14 mouse cellular contexts compared by ENCODE assay signal in the genomic region with DNA sequence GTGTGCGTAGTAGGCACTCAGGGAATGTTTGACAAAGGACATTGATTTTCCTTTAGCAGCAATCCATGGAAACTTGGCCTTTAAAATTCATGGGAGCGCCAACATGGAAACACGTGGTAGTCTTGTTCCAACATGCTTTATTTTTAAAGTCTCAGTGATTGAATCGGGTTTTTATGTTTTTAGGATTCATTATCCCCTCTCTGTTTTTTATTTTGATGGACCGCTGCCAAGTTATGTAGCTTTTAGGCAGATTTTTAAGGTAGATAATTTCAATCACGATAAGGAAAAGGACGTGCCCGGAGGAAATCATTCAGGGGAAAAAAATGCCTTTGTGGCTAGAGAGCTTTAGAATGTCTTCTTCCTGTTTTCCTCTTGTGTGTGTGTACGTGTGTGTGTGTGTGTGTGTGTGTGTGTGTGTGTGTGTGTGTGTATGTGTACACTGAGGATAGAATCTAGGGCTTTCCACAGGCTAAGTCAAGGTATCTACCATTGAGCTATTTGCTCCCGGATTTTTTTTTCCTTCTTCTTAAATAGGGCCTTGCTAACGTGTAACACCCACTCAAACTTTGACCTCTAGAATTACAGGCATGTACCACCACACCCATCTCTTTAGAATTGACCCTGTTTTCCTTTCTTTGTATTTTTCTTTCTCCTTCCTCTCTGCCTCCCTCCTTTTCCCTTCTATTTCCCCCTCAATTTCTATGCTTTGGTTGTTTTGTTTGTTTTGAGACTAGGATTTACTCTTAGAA. TPM values are rescaled to one million over a fixed set of nuclear protein-coding genes. Genes with fewer than 3 reads are reported as not detected.
DNase-seq lines count a peak whose midpoint lies in the region; ATAC-seq lines count a peak whose summit lies in the region.
"Had no signal": no experiment of that assay in that cellular context is flagged by ENCODE, and none has a peak within 500 bp of the region (broad histone marks: within the 10 kb centered on the region; RNA-seq: fewer than 3 reads in every experiment).

No protein-coding gene starts in this region.

- ATAC-seq in activated CD4-positive, CD25-positive, alpha-beta regulatory T cell, adult 4 months = peak; percentile 22
- no peak for ATAC-seq in hindbrain, embryonic 12.5 days (ENCODE audit: low FRiP score)

- H3K4me1 ChIP-seq in hindbrain, embryonic 12.5 days = peaks cover 9% of the 10 kb centered on the region; the same call in 1 of the 2 replicates

- no peak overlapping the region for H3K9ac ChIP-seq in hindbrain, embryonic 12.5 days

- no peaks in the 10 kb centered on the region for H3K27me3 ChIP-seq in hindbrain, embryonic 12.5 days
- H3K27me3 ChIP-seq: CH12.LX had no signal

- H3K4me2 ChIP-seq in hindbrain, embryonic 12.5 days (replicated peaks) = no peak overlapping the region
- H3K4me2 ChIP-seq: liver, embryonic 11.5 days had no signal

- H3K27ac ChIP-seq in hindbrain, embryonic 12.5 days = no peak overlapping the region
- H3K27ac ChIP-seq: forebrain, embryonic 10.5 days had no signal

- DNase-seq in heart, adult 9 months (ENCODE audit: low spot score in 2 of 2) = peak; percentile 58 to 65
- no peak for DNase-seq in heart, postnatal 36 days
- DNase-seq in CD4-positive helper T cell, adult 2 months (ENCODE audit: low read depth, low spot score) = peak; percentile 57
- peak; percentile 19 to 38 for DNase-seq in kidney, postnatal 25 days
- no peak for DNase-seq in right cerebral cortex, postnatal 4 days
- DNase-seq in lung, postnatal 4 days = no peak
- DNase-seq: cerebellum, adult 11-12 months; layer of hippocampus, adult 9-11 months; lung, postnatal 36 days had no signal

- WGBS in hindbrain, embryonic 12.5 days = 82% methylated on average over 11 of the region's 11 CpGs

- no peaks in the 10 kb centered on the region for H3K36me3 ChIP-seq in hindbrain, embryonic 12.5 days
- H3K36me3 ChIP-seq: forebrain, embryonic 10.5 days had no signal

- intact Hi-C loops in heart, postnatal 36 days (cut with DNase I) = no loop called here

- H3K9me3 ChIP-seq in hindbrain, embryonic 12.5 days (replicated peaks) = no peaks in the 10 kb centered on the region
- H3K9me3 ChIP-seq: forebrain, embryonic 10.5 days had no signal

- no peak overlapping the region for H3K4me3 ChIP-seq in hindbrain, embryonic 12.5 days
- H3K4me3 ChIP-seq: forebrain, embryonic 10.5 days had no signal

RNA-seq across cellular contexts. Expression of a gene that starts 13.4 kb away (rescaled TPM):
- 10 to 100 TPM; 45.2 to 45.4 TPM for total RNA-seq in heart, postnatal 36 days (2021)
- polyA plus RNA-seq in activated CD4-positive, CD25-positive, alpha-beta regulatory T cell, adult 4 months (2017; shearing (Covaris generic)) = 10 to 100 TPM; 12.3 to 12.5 TPM
- 32.1 and 33.4 TPM in 2 replicates for polyA plus RNA-seq in hindbrain, embryonic 12.5 days (2016; fragmentation: Nextera tagmentation; extraction: Ambion mirVana)

RNA-seq across cellular contexts. Expression of a gene that starts 13.6 kb away (rescaled TPM):
- total RNA-seq in heart, postnatal 36 days (2021) = 10 to 100 TPM; 49.4 to 56.2 TPM
- 10 to 100 TPM; 20.1 to 27.1 TPM for polyA plus RNA-seq in activated CD4-positive, CD25-positive, alpha-beta regulatory T cell, adult 4 months (2017; shearing (Covaris generic))
- polyA plus RNA-seq in hindbrain, embryonic 12.5 days (2016; fragmentation: Nextera tagmentation; extraction: Ambion mirVana) = 30.0 and 34.8 TPM in 2 replicates

RNA-seq across cellular contexts. Expression of a gene that starts 41.8 kb away (rescaled TPM):
- 1 to 10 TPM; 6.9 to 7.2 TPM for total RNA-seq in heart, postnatal 36 days (2021)
- 10 to 100 TPM; 24.6 to 32.6 TPM for polyA plus RNA-seq in activated CD4-positive, CD25-positive, alpha-beta regulatory T cell, adult 4 months (2017; shearing (Covaris generic))
- 19.4 and 20.8 TPM in 2 replicates for polyA plus RNA-seq in hindbrain, embryonic 12.5 days (2016; fragmentation: Nextera tagmentation; extraction: Ambion mirVana)

Comparison
In these comparisons a context has a peak if more than half of its experiments do, and no peak if none do; other contexts are left out.
1. DNase-seq: peak in heart, adult 9 months (2 of 2), CD4-positive helper T cell, adult 2 months (single experiment) and kidney, postnatal 25 days (2 of 2); none in heart, postnatal 36 days (0 of 2), right cerebral cortex, postnatal 4 days (single experiment) and lung, postnatal 4 days (0 of 2).